Mouse (Mus musculus) megakaryocyte, embryonic 14.5 days (primary cell): ENCODE results near the gene Ell. TPM values are rescaled to one million over a fixed set of nuclear protein-coding genes. Genes with fewer than 3 reads are reported as not detected.

Source experiments
- H3K27me3 ChIP-seq: replicated peaks from 2 replicates; pipeline ENCODE3; 2012; ENCODE audit warnings: inconsistent platforms
- H3K36me3 ChIP-seq: replicated peaks from 2 replicates; pipeline ENCODE3; 2012; ENCODE audit warnings: low read length, inconsistent platforms, mixed read lengths
- H3K4me1 ChIP-seq: 2 replicates; pipeline ENCODE4 v1.6.1; 2012; ENCODE audit warnings: inconsistent platforms
- H3K4me3 ChIP-seq: replicated peaks from 2 replicates; pipeline ENCODE3; 2012; ENCODE audit warnings: moderate library complexity, mild to moderate bottlenecking, inconsistent platforms
- H3K9me3 ChIP-seq: 2 replicates; pipeline ENCODE4 v1.6.1; 2012; ENCODE audit warnings: inconsistent platforms
- FLI1 ChIP-seq: IDR thresholded peaks from 2 replicates; pipeline ENCODE4 v1.6.1; 2012; ENCODE audit warnings: low read length, inconsistent platforms, mixed read lengths
- GATA1 ChIP-seq: IDR thresholded peaks from 3 replicates; pipeline ENCODE4 v1.6.1; 2012; ENCODE audit warnings: mixed read lengths, low read length, inconsistent platforms, borderline replicate concordance
- polyA plus RNA-seq: library from polyadenylated mRNA; stranded (reverse); fragments of >175 nt; gene quantifications from 2 replicates; pipeline ENCODE4 v1.2.3, GENCODE M21; 2012; ENCODE audit warnings: low replicate concordance; ENCODE audit not compliant: insufficient read depth

The Ell gene
- polyA plus RNA-seq, 1 experiment, result 58.8 TPM

GRCm38 (mm10) chr8:70629574-70630531 is 90.6 kb downstream of the Ell start:
- peak overlapping the region; percentile 96 for H3K4me3 ChIP-seq
- no peak for TF ChIP-seq FLI1
- TF ChIP-seq GATA1, result no peak
- H3K36me3 ChIP-seq, result no peaks in the 10 kb centered on the region
- H3K9me3 ChIP-seq, result 0 out of 2 replicates have a peak, but pooled peaks cover under 1% of the 10 kb centered on the region
- no peaks in the 10 kb centered on the region for H3K27me3 ChIP-seq
- peaks cover 63% of the 10 kb centered on the region for H3K4me1 ChIP-seq

- Histone ChIP-seq H3K9me3 (no peaks in the 10 kb centered on the region), H3K36me3 (no peaks in the 10 kb centered on the region), H3K4me1 (peaks cover 72% of the 10 kb centered on the region), H3K4me3 (peak overlapping the region; percentile 96), H3K27me3 (no peaks in the 10 kb centered on the region)
- no peak for TF ChIP-seq GATA1
Observed at GRCm38 (mm10) chr8:70630532-70631381, 91.5 kb downstream of the Ell start.

- H3K27me3 ChIP-seq, result no peaks in the 10 kb centered on the region
- H3K4me3 ChIP-seq, result peak overlapping the region; percentile 38
- no peaks in the 10 kb centered on the region for H3K36me3 ChIP-seq
- H3K4me1 ChIP-seq, result peaks cover 79% of the 10 kb centered on the region
- H3K9me3 ChIP-seq, result no peaks in the 10 kb centered on the region
- no peak for TF ChIP-seq GATA1
- no peak for TF ChIP-seq FLI1
Observed at GRCm38 (mm10) chr8:70631436-70631835, 92.2 kb downstream of the Ell start.

- Histone ChIP-seq H3K36me3 (no peaks in the 10 kb centered on the region), H3K4me3 (peak within 1 kb of the TSS; percentile 38), H3K27me3 (no peaks in the 10 kb centered on the region), H3K4me1 (peaks cover 86% of the 10 kb centered on the region), H3K9me3 (no peaks in the 10 kb centered on the region)
- TF ChIP-seq FLI1 (no peak), GATA1 (no peak)
Observed at GRCm38 (mm10) chr8:70632346-70632892, 93.2 kb downstream of the Ell start, which contains the start of gene Gdf15. Gdf15 (minus strand) TSS chr8:70632456.

- Histone ChIP-seq H3K9me3 (no peaks in the 10 kb centered on the region), H3K4me3 (peak overlapping the region; percentile 12), H3K4me1 (peaks cover 84% of the 10 kb centered on the region), H3K36me3 (no peaks in the 10 kb centered on the region), H3K27me3 (no peaks in the 10 kb centered on the region)
- TF ChIP-seq GATA1 (no peak), FLI1 (no peak)
Observed at GRCm38 (mm10) chr8:70634066-70634465, 94.8 kb downstream of the Ell start.

GRCm38 (mm10) chr8:70635527-70635926 is 96.3 kb downstream of the Ell start:
- Histone ChIP-seq H3K4me3 (peak overlapping the region; percentile 75), H3K36me3 (no peaks in the 10 kb centered on the region), H3K9me3 (no peaks in the 10 kb centered on the region), H3K4me1 (peaks cover 70% of the 10 kb centered on the region), H3K27me3 (no peaks in the 10 kb centered on the region)
- TF ChIP-seq GATA1 (no peak), FLI1 (no peak)

GRCm38 (mm10) chr8:70636838-70637237 is 97.6 kb downstream of the Ell start:
- Histone ChIP-seq H3K9me3 (no peaks in the 10 kb centered on the region), H3K27me3 (no peaks in the 10 kb centered on the region), H3K4me3 (no peak overlapping the region), H3K36me3 (no peaks in the 10 kb centered on the region), H3K4me1 (peaks cover 57% of the 10 kb centered on the region)
- TF ChIP-seq FLI1 (no peak), GATA1 (no peak)

- Histone ChIP-seq H3K27me3 (no peaks in the 10 kb centered on the region), H3K4me1 (peaks cover 55% of the 10 kb centered on the region), H3K36me3 (no peaks in the 10 kb centered on the region), H3K9me3 (no peaks in the 10 kb centered on the region), H3K4me3 (no peak overlapping the region)
- TF ChIP-seq GATA1 (no peak), FLI1 (no peak)
Observed at GRCm38 (mm10) chr8:70638752-70639151, 99.5 kb downstream of the Ell start.

Other genes starting within 250 kb of the Ell start
- 29.5 and 36.4 TPM in 2 replicates for gene Ddx49, start 237.0 kb upstream of the Ell start, polyA plus RNA-seq
- 335 and 566 TPM in 2 replicates for gene Cope, start 236.9 kb upstream of the Ell start, polyA plus RNA-seq
- 0.55 and 1.8 TPM in 2 replicates for gene Cers1, start 223.7 kb upstream of the Ell start, polyA plus RNA-seq
- 0.26 TPM in 1 of 2 replicates, not detected in the other for gene Gdf1, start 209.6 kb upstream of the Ell start, polyA plus RNA-seq
- 75.0 and 100 TPM in 2 replicates for gene Upf1, start 186.2 kb upstream of the Ell start, polyA plus RNA-seq
- 0.27 TPM in 1 of 2 replicates, not detected in the other for gene Comp, start 165.9 kb upstream of the Ell start, polyA plus RNA-seq
- gene Crtc1, start 99.9 kb upstream of the Ell start, polyA plus RNA-seq, result 17.9 and 34.0 TPM in 2 replicates
- gene Klhl26, start 62.5 kb upstream of the Ell start, polyA plus RNA-seq, result 10.3 and 19.1 TPM in 2 replicates
- gene Tmem59l, start 52.1 kb upstream of the Ell start, polyA plus RNA-seq, result not detected in 2 replicates
- gene Crlf1, start 46.3 kb upstream of the Ell start, polyA plus RNA-seq, result not detected in 2 replicates
- gene Rex1bd, start 32.7 kb upstream of the Ell start, polyA plus RNA-seq, result 135 and 319 TPM in 2 replicates
- 499 and 989 TPM in 2 replicates for gene Uba52, start 28.7 kb upstream of the Ell start, polyA plus RNA-seq
- gene Fkbp8, start 11.7 kb upstream of the Ell start, polyA plus RNA-seq, result 3,667 and 5,102 TPM in 2 replicates
- gene Kxd1, start 11.5 kb upstream of the Ell start, polyA plus RNA-seq, result 33.5 and 40.2 TPM in 2 replicates
- gene Isyna1, start 54.9 kb downstream of the Ell start, polyA plus RNA-seq, result 165 and 201 TPM in 2 replicates
- gene Ssbp4, start 69.4 kb downstream of the Ell start, polyA plus RNA-seq, result 1,561 and 3,509 TPM in 2 replicates
- gene Lrrc25, start 76.7 kb downstream of the Ell start, polyA plus RNA-seq, result 19.0 and 34.7 TPM in 2 replicates
- 2.5 and 4.5 TPM in 2 replicates for gene Gdf15, start 93.0 kb downstream of the Ell start, polyA plus RNA-seq
- gene Pgpep1, start 120.9 kb downstream of the Ell start, polyA plus RNA-seq, result 10.2 and 10.5 TPM in 2 replicates
- 103 and 569 TPM in 2 replicates for gene Lsm4, start 133.8 kb downstream of the Ell start, polyA plus RNA-seq
- 972 and 2,520 TPM in 2 replicates for gene Jund, start 159.5 kb downstream of the Ell start, polyA plus RNA-seq
- not detected in 2 replicates for gene Iqcn, start 164.0 kb downstream of the Ell start, polyA plus RNA-seq
- 0.26 TPM in 1 of 2 replicates, not detected in the other for gene Gm3336, start 179.1 kb downstream of the Ell start, polyA plus RNA-seq
- gene Pde4c, start 184.3 kb downstream of the Ell start, polyA plus RNA-seq, result 0.03 TPM in 1 of 2 replicates, not detected in the other
- gene Rab3a, start 215.2 kb downstream of the Ell start, polyA plus RNA-seq, result 7.8 and 38.4 TPM in 2 replicates
- 99.7 and 186 TPM in 2 replicates for gene Mpv17l2, start 221.5 kb downstream of the Ell start, polyA plus RNA-seq
- 51.5 and 59.4 TPM in 2 replicates for gene Pik3r2, start 237.3 kb downstream of the Ell start, polyA plus RNA-seq